Mouse (Mus musculus) heart, postnatal 0 days (tissue): ENCODE data around the gene Smarcc1. TPM values are rescaled to one million over a fixed set of nuclear protein-coding genes. Genes with fewer than 3 reads are reported as not detected.

ENCODE experiments used
- ATAC-seq: fragments of 200-750 bp; cut with Nextera tagmentation; 2 replicates; pipeline ENCODE4 v1.8.0; 2017; ENCODE audit warnings: low read depth, moderate number of reproducible peaks, moderate library complexity; ENCODE audit not compliant: insufficient read depth
- DNase-seq: peaks from one replicate; pipeline ENCODE4 v3.0.0-alpha.2; 2016; ENCODE audit warnings: low spot score
- H3K27ac ChIP-seq: fragments of 300-500 bp; sonication (generic); 2 replicates; pipeline ENCODE4 v1.5.1; 2014; ENCODE audit warnings: low read depth, mild to moderate bottlenecking
- H3K27me3 ChIP-seq: fragments of 300-500 bp; sonication (generic); 2 replicates; pipeline ENCODE4 v1.6.1; 2014; ENCODE audit warnings: low read length, mixed read lengths; ENCODE audit not compliant: control insufficient read depth, insufficient read depth
- H3K36me3 ChIP-seq: fragments of 300-500 bp; sonication (generic); replicated peaks from 2 replicates; pipeline ENCODE4 v1.6.1; 2014; ENCODE audit warnings: low read length, mixed read lengths; ENCODE audit not compliant: control insufficient read depth, insufficient read depth
- H3K4me1 ChIP-seq: fragments of 300-500 bp; sonication (generic); 2 replicates; pipeline ENCODE4 v1.6.1; 2014; ENCODE audit warnings: antibody characterized with exemption; ENCODE audit not compliant: control insufficient read depth, insufficient read depth
- H3K4me2 ChIP-seq: fragments of 300-500 bp; sonication (generic); 2 replicates; pipeline ENCODE4 v1.6.1; 2014; ENCODE audit warnings: low read depth, mild to moderate bottlenecking, low read length, moderate library complexity
- H3K4me3 ChIP-seq: fragments of 300-500 bp; sonication (generic); 2 replicates; pipeline ENCODE4 v1.5.1; 2014; ENCODE audit warnings: low read depth, low read length
- H3K9ac ChIP-seq: fragments of 300-500 bp; sonication (generic); replicated peaks from 2 replicates; pipeline ENCODE4 v1.6.1; 2014; ENCODE audit warnings: low read depth, low read length, mixed read lengths
- H3K9me3 ChIP-seq: fragments of 300-500 bp; sonication (generic); replicated peaks from 2 replicates; pipeline ENCODE4 v1.6.1; 2016; ENCODE audit warnings: low read length; ENCODE audit not compliant: control insufficient read depth
- CTCF ChIP-seq: IDR thresholded peaks from 2 replicates; pipeline ENCODE4 v1.5.1; 2016; ENCODE audit warnings: antibody characterized with exemption, control low read depth, low read depth
- EP300 ChIP-seq: IDR thresholded peaks from 2 replicates; pipeline ENCODE4 v1.6.1; 2016; ENCODE audit warnings: antibody characterized with exemption, low read depth
- WGBS: fragments of 180-500 bp; shearing (Covaris S2); extraction: QIAGEN DNeasy Blood & Tissue Kit; methylation state at CpG from one replicate; pipeline ENCODE4 v1.1.7; 2014; 5-methylcytosine and 5-hydroxymethylcytosine counted together
- polyA plus RNA-seq: library from polyadenylated mRNA; unstranded; fragments of >200 nt; fragmentation: Nextera tagmentation; extraction: Ambion mirVana; gene quantifications from 2 replicates; pipeline ENCODE4 v1.2.1, GENCODE M21; 2015
- total RNA-seq: library from RNA; depleted of rRNA; stranded (reverse); fragments of >200 nt; gene quantifications from 2 replicates; pipeline ENCODE4 v1.2.3, GENCODE M21; 2014; ENCODE audit warnings: low replicate concordance

The Smarcc1 gene
- total and polyA plus RNA-seq, 2 experiments from 2014 or later = 28.3 to 32.3 TPM

GRCm38 (mm10) chr9:110229566-110230248 is 112.2 kb downstream of the Smarcc1 start:
- Histone ChIP-seq H3K27me3 (no peaks in the 10 kb centered on the region), H3K9me3 (no peaks in the 10 kb centered on the region), H3K27ac (no peak overlapping the region), H3K36me3 (peaks cover 24% of the 10 kb centered on the region), H3K9ac (no peak overlapping the region), H3K4me1 (no peaks in the 10 kb centered on the region), H3K4me2 (no peak overlapping the region), H3K4me3 (no peak overlapping the region)
- no peak for TF ChIP-seq EP300
- TF ChIP-seq CTCF = no peak
- ATAC-seq = no peak
- DNase-seq = no peak
- 63% methylated on average over 10 of the region's 10 CpGs for WGBS

DNA sequence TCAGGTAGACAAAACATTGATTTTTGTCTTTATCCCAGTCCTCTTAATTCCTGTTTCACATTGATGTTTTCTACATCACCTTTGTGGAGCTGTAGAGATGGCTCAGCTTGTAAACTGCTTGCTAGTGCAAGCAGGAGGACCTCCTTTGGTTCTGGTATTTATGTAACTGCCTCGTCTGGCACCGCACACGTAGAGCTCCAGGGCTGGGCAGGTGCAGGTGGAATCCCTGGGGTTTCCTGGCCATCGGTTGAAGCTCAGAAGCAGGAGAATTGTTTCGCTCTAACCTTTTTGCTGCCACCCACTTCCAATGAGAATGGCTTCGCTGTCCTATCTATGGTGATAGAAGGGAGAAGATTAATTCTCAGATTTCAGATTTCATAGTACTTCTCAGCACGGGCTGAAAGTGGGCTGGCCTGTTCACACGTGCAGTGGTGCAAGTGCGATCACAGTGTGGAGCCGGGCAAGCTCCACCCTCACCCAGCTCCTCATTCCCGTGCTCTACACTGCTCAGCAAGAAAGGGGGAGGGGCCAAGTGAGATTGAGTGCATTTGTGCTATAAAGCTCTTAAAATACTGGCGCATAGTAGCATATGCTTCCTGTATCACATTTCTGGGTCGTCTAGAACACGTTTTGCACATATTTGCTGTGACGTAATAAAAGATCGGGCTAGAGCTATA is 113.0 kb downstream of the Smarcc1 start:
- H3K36me3 ChIP-seq = peaks cover 33% of the 10 kb centered on the region

GRCm38 (mm10) chr9:110234962-110235361 is 117.5 kb downstream of the Smarcc1 start:
- TF ChIP-seq EP300 = no peak
- TF ChIP-seq CTCF = no peak
- Histone ChIP-seq H3K27ac (no peak overlapping the region), H3K4me2 (no peak overlapping the region), H3K9ac (no peak overlapping the region), H3K36me3 (peaks cover 52% of the 10 kb centered on the region), H3K4me3 (no peak overlapping the region), H3K27me3 (no peaks in the 10 kb centered on the region), H3K9me3 (no peaks in the 10 kb centered on the region), H3K4me1 (no peaks in the 10 kb centered on the region)
- no peak for DNase-seq
- 75% methylated on average over 6 of the region's 6 CpGs for WGBS
- no peak for ATAC-seq

More for the DNA sequence above, 113.0 kb downstream of the Smarcc1 start:
- TF ChIP-seq EP300 (no peak), CTCF (no peak)
- H3K4me3 ChIP-seq = no peak overlapping the region
- no peaks in the 10 kb centered on the region for H3K4me1 ChIP-seq
- DNase-seq (no peak), ATAC-seq (no peak)
- H3K9ac ChIP-seq = no peak overlapping the region
- no peaks in the 10 kb centered on the region for H3K9me3 ChIP-seq
- 91% methylated on average over 16 of the region's 16 CpGs for WGBS
- no peak overlapping the region for H3K27ac ChIP-seq
- H3K27me3 ChIP-seq = no peaks in the 10 kb centered on the region
- no peak overlapping the region for H3K4me2 ChIP-seq

- H3K4me1 ChIP-seq = peaks cover 14% of the 10 kb centered on the region
- TF ChIP-seq EP300 (no peak), CTCF (no peak)
- peak within 1 kb of the TSS; percentile 100; the same call in 1 of the 2 replicates for H3K4me2 ChIP-seq
- H3K4me3 ChIP-seq = no peak within 1 kb of the TSS
- H3K9me3 ChIP-seq = no peaks in the 10 kb centered on the region
- 85% methylated on average over 7 of the region's 7 CpGs for WGBS
- H3K36me3 ChIP-seq = peaks cover 8% of the 10 kb centered on the region
- ATAC-seq (no peak), DNase-seq (no peak)
- H3K9ac ChIP-seq = no peak within 1 kb of the TSS
- peaks cover 11% of the 10 kb centered on the region; the same call in 1 of the 2 replicates for H3K27me3 ChIP-seq
- H3K27ac ChIP-seq = no peak within 1 kb of the TSS
Observed at GRCm38 (mm10) chr9:110243221-110243833, 125.8 kb downstream of the Smarcc1 start, which contains the start of gene Cspg5. Cspg5 (plus strand) TSS chr9:110243783.

GRCm38 (mm10) chr9:110244567-110244888 is 127.0 kb downstream of the Smarcc1 start:
- no peak overlapping the region for H3K27ac ChIP-seq
- H3K27me3 ChIP-seq = peaks cover 11% of the 10 kb centered on the region; the same call in 1 of the 2 replicates
- H3K9ac ChIP-seq = no peak overlapping the region
- TF ChIP-seq CTCF (no peak), EP300 (no peak)
- 27% methylated on average over 7 of the region's 7 CpGs for WGBS
- no peaks in the 10 kb centered on the region for H3K9me3 ChIP-seq
- peak overlapping the region; percentile 71 for H3K4me3 ChIP-seq
- H3K4me1 ChIP-seq = peaks cover 14% of the 10 kb centered on the region
- H3K4me2 ChIP-seq = peak overlapping the region; percentile 100
- no peak for ATAC-seq
- peaks cover 3% of the 10 kb centered on the region for H3K36me3 ChIP-seq
- no peak for DNase-seq
